Mouse (Mus musculus) T-helper 17 cell (primary cell): ENCODE data around the gene Lrrk2.

Source experiments
- in situ Hi-C, 2 experiments: fragments of 300-600 bp; cut with MboI, MseI; formaldehyde crosslinking; loops; 1 replicate in 1 of 2; 2 replicates in 1 of 2; pipeline ENCODE4 v1.15.1; 2025; ENCODE audit warnings: high pct_unique_total_duplicates in 2 of 2

The Lrrk2 gene

GRCm38 (mm10) chr15:91672645-91673568 lies at the start of gene Lrrk2:
TSS of gene Lrrk2 (plus strand) at chr15:91673175.
- in situ Hi-C loops = no loop called here

- in situ Hi-C loops = no loop called here
These were observed 48.5 kb upstream of the Lrrk2 start for GRCm38 (mm10) chr15:91624475-91624874.

GRCm38 (mm10) chr15:91629137-91629536 lies 43.8 kb upstream of the Lrrk2 start:
- in situ Hi-C loops = no loop called here

- in situ Hi-C loops = no loop called here
These were observed 40.5 kb upstream of the Lrrk2 start for GRCm38 (mm10) chr15:91632473-91632872.

- in situ Hi-C loops = no loop called here
These were observed 39.9 kb upstream of the Lrrk2 start for GRCm38 (mm10) chr15:91633051-91633450.

GRCm38 (mm10) chr15:91633806-91634205 lies 39.2 kb upstream of the Lrrk2 start:
- in situ Hi-C loops = no loop called here

- in situ Hi-C loops = no loop called here
These were observed 38.7 kb upstream of the Lrrk2 start for GRCm38 (mm10) chr15:91634236-91634635.

GRCm38 (mm10) chr15:91641631-91642030 lies 31.3 kb upstream of the Lrrk2 start:
- in situ Hi-C loops = no loop called here

GRCm38 (mm10) chr15:91642682-91643306 lies 30.2 kb upstream of the Lrrk2 start:
- in situ Hi-C loops = no loop called here

- in situ Hi-C loops = no loop called here
These were observed 29.2 kb upstream of the Lrrk2 start for GRCm38 (mm10) chr15:91643632-91644348.

- in situ Hi-C loops = loop anchor here in 1 of 2 experiments (5.0 kb wide), 1 partner anchor 33 kb away; no protein-coding TSS in a partner anchor
These were observed 22.7 kb upstream of the Lrrk2 start for GRCm38 (mm10) chr15:91650270-91650669.

GRCm38 (mm10) chr15:91651493-91651892 lies 21.5 kb upstream of the Lrrk2 start:
- in situ Hi-C loops = loop anchor here in 1 of 2 experiments (5.0 kb wide), 1 partner anchor 34 kb away; no protein-coding TSS in a partner anchor

GRCm38 (mm10) chr15:91658227-91658626 lies 14.7 kb upstream of the Lrrk2 start:
- in situ Hi-C loops = no loop called here

GRCm38 (mm10) chr15:91660277-91661078 lies 12.5 kb upstream of the Lrrk2 start:
- in situ Hi-C loops = no loop called here

GRCm38 (mm10) chr15:91661079-91661369 lies 12.0 kb upstream of the Lrrk2 start:
- in situ Hi-C loops = no loop called here

- in situ Hi-C loops = no loop called here
These were observed 8.3 kb upstream of the Lrrk2 start for GRCm38 (mm10) chr15:91664586-91665132.

GRCm38 (mm10) chr15:91665530-91665929 lies 7.4 kb upstream of the Lrrk2 start:
- in situ Hi-C loops = no loop called here

GRCm38 (mm10) chr15:91671216-91671615 lies 1.8 kb upstream of the Lrrk2 start:
- in situ Hi-C loops = no loop called here

- in situ Hi-C loops = no loop called here
These were observed 988 bp upstream of the Lrrk2 start for GRCm38 (mm10) chr15:91671987-91672386.

GRCm38 (mm10) chr15:91673569-91673905 lies 562 bp downstream of the Lrrk2 start:
- in situ Hi-C loops = no loop called here

- in situ Hi-C loops = no loop called here
These were observed 7.1 kb downstream of the Lrrk2 start for GRCm38 (mm10) chr15:91680116-91680515.
